Mouse (Mus musculus): Measurements from ENCODE around the gene Sertm1.
A peak's percentile ranks its signal among the peaks of the same experiment; 100 is the strongest.

Gene Sertm1

GRCm38 (mm10) chr3:54915643-54916071, at the start of gene Sertm1:
Gene Sertm1, minus strand, starts transcription at chr3:54915887.
- peak; percentile 62 for DNase-seq (ENCODE audit: low read depth, low spot score)

- no peak for DNase-seq (ENCODE audit: low read depth, low spot score)
Measured at GRCm38 (mm10) chr3:54964948-54965506, 49.3 kb upstream of the Sertm1 start.

- no peak for DNase-seq (ENCODE audit: low read depth, low spot score)
Measured at GRCm38 (mm10) chr3:54943067-54943810, 27.6 kb upstream of the Sertm1 start.

GRCm38 (mm10) chr3:54934535-54934934, 18.8 kb upstream of the Sertm1 start:
- no peak for DNase-seq (ENCODE audit: low read depth, low spot score)

GRCm38 (mm10) chr3:54932599-54932998, 16.9 kb upstream of the Sertm1 start:
- DNase-seq (ENCODE audit: low read depth, low spot score) = no peak

GRCm38 (mm10) chr3:54920425-54920824, 4.7 kb upstream of the Sertm1 start:
- DNase-seq (ENCODE audit: low read depth, low spot score) = no peak

GRCm38 (mm10) chr3:54914845-54915642, 643 bp downstream of the Sertm1 start:
- DNase-seq (ENCODE audit: low read depth, low spot score) = no peak

- DNase-seq (ENCODE audit: low read depth, low spot score) = no peak
Measured at GRCm38 (mm10) chr3:54908878-54909277, 6.8 kb downstream of the Sertm1 start.

- no peak for DNase-seq (ENCODE audit: low read depth, low spot score)
Measured at GRCm38 (mm10) chr3:54897974-54898373, 17.7 kb downstream of the Sertm1 start.

GRCm38 (mm10) chr3:54894891-54895290, 20.8 kb downstream of the Sertm1 start:
- no peak for DNase-seq (ENCODE audit: low read depth, low spot score)

GRCm38 (mm10) chr3:54892218-54892617, 23.5 kb downstream of the Sertm1 start:
- no peak for DNase-seq (ENCODE audit: low read depth, low spot score)

GRCm38 (mm10) chr3:54886501-54886900, 29.2 kb downstream of the Sertm1 start:
- DNase-seq (ENCODE audit: low read depth, low spot score) = no peak
